Mouse (Mus musculus) cerebellum, adult 18-20 months (tissue): Measurements from ENCODE around the gene Prkci.

ENCODE experiments used
- DNase-seq, 2 experiments: peaks; one replicate each; pipeline ENCODE4 v3.0.0; 2021

Gene Prkci

DNA sequence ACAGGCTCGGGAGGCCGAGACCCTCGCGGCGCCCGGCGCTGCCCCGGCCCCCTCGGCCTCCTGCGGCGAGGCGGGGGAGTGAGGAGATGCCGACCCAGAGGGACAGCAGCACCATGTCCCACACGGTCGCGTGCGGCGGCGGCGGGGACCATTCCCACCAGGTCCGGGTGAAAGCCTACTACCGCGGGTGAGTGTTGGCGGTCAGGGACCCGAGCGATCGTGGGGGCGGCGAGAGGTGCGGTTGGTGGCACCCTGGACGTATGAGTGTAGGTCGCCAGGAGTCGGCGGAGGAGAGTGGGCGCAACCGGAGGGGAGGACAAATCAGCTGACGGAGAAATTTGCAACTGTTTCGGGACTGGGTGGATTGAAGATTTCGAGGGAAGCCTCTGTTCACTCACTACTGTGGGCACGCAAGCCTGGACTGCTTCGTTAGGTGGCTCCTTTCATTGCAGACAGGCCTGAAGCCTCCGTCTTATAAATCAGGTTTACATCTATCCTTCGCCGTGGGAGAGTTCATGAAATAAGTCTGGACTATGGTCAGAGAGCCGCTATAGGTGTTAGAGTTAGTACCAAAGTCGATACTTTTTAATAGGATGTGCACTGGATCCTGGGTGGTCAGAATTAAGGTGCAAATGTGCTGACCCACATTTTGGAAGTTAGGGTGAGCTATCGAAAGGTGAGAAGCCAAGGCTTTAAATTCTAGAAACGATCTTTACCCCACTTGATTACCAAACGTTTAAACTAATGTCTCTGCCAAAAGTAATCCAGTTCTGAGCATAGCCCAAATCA, 546 bp downstream of the Prkci start:
- no peak for DNase-seq

DNA sequence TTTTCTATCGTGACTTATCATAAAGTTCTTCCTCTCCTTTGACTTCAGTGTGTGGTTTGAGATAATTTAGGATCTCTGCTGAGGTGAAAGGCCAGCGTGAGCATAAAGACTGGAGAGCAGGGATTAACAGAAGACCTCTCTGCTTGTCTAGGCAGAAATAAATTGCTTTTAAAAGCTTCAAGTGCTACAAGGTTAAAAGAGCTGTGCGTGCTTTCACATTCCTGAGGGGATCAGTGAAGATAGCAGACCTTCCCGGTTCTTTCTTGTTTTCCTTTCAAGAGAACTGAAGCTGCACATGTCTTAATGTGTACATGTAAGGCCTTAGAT, 1.1 kb downstream of the Prkci start:
- no peak for DNase-seq

DNA sequence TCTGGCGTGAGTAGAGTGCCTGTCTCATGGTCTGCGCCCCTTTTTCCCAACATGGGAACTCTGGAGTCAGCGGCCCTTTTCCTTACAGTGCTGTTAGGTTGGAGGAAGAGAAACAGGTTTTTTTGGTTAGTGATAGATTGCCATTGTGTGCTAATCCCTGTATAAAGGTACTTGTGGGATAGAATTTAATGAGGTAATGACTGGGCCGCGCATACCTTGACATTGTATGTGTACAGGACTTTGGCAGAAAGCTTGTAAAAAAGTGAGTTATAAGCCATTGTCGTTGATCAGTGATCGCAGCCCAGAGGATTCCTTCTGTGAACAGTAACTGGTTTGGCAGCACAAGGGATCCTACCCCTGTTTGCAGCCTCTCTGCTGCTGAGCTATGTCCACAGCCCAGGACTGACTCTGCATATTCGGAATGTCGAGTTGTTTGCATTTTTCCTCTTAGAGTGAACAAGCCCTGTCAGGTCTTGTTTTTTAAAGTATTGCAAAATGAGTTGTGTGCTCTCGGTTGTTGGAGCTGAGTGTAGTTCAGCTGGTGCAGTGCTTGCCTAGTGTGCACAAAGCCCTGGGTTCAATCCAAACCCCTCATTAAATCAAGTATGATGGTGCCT, 4.0 kb downstream of the Prkci start:
- DNase-seq, result no peak

DNA sequence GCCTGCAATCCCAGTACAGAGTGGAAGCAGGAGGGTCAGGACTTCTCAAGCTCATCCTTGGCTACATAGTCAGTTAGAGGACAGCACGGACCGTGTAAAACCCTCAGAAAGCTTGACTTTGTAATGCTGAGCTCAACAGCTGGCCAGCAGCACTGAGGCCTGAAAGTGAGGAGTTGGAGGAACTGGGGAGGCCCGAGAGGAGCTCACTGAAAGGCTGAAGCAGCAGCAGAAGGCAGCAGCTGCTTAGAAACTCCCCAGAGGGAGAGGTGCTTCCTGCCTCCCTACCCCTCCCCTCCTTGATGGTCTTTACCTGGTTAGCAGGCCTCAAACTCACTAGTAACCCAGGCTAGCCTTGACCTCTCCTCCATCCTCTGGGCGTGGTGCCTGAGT, 4.5 kb downstream of the Prkci start:
- no peak for DNase-seq

DNA sequence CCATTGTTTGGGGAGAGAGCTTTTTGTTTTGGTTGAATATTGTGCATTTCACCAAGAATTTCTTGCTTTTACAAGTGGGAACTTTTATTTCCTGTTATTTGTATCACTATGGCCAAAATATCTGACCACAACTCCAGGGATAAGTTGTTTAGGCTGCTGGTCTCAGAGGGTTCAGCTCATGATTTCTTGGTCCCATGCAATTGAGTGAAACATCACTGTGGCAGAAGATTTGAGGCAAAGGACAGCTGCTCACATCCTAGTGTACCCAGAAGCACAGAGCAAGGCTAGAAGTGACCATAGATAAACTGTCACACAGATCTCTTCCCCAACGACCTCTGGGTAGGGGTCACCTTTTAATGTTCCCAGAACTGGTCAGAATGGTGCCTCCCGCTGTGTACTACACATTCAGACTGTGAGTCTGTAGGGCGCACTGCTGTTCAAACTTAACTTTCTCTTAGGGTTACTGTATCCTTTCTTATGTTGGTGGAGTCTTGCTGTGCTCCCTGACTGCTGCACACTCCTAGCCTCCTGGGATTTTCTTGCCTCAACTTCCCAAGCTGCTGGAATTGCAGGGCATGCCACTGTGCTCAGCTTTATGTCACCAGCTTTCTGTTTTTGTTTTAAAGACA, 5.6 kb downstream of the Prkci start:
- DNase-seq, result no peak

DNA sequence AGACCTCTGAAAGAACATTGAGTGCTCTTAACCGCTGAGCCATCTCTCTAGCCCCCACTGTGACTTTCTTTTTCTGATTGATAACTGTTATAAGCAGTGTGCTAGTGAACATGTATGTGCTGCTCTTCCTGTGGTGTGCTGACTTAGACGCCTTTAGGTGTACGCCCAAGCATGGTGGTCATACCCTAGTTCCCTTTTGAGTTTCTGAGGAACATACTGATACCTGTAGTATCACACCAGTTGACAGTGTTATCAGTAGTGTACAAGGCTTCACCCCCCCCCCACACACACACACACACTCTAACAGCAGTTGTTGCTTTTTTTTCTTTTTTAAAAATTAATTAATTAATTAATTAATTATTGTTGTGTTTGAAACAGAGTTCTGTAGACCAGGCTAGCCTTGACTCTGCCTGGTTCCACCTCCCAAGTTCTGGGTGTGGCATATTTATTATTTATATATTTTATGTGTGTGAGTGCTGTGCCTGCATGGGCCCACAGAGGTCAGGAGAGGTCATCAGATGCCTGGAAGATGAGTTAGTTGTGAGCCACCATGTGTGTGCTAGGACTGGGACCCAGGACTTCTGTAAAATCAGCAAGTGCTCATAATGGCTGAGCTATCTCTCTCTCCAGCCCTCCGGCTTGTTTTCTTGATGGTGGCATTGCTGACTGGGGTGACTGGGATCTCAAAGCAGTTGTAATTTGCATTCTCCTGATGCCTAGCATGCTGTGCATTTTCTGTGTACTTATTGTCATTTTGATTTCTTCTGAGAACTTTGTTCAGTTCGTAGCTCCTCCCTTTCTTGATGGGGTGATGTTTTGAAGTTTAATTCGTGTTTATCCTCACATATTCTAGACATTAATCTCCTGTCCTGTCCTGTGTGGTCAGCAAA, 9.0 kb downstream of the Prkci start:
- no peak for DNase-seq

DNA sequence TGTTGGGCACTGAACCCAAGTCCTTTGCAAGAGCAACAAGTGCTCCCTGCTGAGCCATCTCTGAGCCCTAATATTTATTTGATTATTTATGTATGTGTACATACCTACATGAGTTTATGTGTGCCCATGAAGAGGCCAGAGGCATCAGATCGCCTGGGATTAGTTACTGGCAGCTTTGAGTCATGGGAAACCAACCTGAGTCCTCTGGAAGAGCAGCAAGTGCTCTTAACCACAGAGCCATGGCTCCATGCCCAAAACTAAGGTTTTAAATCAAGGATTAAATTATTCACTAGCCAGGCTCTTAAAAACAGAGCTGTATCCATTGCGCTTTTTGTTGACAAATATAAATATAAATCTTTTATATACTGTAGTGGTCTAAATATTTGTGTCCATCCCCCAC, 18.8 kb downstream of the Prkci start:
- no peak for DNase-seq

DNA sequence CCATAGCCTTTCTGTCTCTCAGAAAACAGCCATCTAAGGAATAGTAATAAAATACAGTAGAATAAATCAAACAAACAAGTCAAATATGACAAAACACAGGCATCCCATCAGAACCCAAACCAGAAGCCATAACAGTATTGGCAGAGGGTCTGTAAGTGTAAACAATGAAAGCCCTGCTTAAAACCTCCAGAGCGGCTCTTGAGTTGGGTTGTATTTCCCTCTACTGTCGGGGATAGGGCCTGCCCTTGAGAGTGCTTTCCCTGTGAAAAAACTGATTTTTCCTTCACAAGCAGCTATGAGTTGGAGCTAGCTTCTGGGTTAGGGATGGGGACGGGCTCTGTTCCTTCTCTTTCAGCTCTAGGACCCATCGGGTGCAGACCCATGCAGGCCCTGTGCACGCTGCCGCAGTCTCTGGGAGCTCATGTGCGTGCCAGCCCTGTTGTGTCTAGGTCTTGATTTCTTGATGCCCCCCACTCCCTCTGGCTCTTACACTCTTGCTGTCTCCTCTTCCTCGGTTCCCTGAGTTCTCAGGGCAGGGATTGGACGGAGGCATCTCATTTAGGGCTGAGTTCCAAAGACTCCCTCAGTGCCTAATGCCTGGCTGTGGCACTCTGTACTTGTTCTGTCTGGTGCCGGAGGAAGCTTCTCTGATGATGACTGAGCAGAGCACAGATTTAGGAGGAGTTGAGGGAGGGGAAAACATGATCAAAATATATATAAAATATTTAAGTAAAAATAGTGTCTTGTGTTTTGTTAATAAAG, 20.3 kb downstream of the Prkci start:
- DNase-seq, result peak in 1 of 2 experiments; percentile 32

DNA sequence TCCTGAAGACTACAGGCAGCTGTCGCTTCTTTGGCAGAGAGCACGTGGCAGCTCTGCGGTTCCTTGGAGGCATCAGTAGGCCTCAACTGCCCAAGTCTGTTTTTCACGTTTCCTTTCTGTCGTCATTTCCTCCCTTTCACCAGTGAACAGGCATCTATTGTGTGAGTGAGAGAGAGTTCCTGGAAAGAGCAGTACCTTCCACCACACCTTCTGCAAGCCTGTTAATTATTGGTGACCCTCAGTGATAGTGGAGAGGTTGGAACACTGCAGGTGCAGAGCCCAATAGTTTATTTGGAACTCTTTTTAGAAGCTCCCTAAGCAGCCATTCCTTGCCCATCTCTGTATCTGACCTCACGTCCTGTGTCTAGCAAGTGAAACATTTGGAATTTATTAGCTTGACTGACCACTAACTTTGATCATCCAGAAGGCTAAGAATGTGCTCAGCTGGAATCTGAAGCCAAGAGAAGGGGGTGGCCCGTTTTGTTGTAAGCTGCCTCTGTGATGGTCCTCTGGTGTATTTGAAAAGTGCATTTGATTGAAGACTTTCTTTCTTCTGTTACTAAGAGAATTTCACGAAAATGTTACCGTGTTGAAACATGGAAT, 21.1 kb downstream of the Prkci start:
- no peak for DNase-seq

DNA sequence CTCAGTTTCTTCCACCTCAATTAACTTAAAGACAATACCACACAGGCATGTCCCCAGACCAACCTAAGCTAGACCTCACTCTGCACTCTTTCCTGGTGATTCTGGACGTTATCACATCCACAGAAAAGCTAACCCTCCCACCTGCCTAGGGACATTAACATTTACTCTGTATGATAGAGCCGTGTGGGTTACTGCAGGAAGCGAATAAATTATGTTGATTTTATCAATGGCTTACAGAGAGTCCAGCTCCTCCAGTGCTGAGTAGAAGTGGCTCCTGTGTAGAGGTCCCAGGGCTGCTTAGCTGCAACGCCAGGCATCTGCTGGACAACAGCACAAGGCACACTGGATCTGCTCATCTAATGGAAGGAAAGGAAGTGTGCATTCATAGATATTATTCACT, 22.1 kb downstream of the Prkci start:
- no peak for DNase-seq

DNA sequence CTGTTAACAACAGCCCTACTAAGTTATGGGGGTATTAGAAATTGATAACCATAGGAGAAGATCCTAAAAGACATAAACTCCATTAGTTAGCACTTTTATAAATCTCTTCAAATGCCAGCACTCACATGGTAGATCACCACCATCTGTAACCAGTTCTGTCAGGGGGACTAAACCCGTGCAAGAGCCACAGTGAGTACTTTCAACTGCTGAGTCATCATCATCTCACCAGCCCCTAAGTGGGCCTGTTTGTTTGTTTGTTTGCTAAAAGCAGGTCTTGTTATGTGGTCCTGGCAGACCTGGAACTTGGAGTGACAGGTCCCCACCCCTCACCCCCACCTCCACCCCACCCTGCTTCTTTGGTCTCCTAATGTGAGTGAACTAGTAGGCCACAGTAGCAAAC, 23.7 kb downstream of the Prkci start:
- DNase-seq, result no peak

DNA sequence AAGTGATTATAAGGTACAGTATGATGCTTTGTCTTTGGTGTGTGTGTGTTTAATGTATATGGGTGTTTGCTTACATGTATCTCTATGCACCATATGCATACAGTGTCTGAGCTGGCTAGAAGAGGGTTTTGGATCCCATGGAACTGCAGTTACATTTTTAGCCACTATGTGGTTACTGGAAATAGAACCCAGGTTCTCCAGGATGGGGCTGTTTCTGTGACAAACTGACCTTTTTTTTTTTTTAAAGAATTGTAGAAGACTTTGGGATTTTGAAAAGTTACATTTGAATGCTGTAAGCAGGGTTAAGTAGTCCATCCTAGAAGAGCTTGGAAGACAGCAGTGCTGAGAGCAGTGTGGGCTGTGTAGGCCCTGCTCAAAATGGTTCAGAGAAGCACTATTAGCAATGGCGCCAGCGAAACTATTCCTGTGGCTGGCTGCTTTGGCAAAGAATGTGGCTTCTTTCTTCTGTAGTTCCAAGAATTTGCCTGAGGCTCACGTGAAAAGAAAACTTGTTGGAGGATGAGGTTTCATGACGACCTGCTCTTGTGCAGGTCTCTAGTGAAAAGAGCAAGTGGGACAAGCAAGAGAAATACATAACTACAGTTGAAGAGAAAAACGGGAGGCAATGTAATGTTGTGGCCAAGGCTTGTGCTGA, 24.4 kb downstream of the Prkci start:
- no peak for DNase-seq

DNA sequence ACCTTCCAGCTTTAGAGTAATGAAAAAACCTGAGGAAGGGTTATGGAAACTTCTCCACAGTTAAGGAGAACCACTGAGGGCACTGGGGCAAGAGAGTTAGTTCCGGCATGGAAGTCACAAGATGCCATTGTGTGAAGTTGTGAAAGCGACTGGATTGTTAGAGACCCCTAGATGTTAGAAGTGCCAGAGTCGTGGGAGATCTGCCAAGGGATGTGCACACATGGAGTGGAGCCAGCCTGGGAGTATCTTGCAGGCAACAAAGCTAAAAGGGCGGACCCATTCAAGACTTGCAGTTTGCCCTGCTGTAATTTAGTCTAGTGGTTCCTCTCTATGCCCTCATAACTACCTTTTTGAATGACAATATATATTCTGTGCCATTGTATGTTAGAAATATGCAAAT, 25.1 kb downstream of the Prkci start:
- no peak for DNase-seq

DNA sequence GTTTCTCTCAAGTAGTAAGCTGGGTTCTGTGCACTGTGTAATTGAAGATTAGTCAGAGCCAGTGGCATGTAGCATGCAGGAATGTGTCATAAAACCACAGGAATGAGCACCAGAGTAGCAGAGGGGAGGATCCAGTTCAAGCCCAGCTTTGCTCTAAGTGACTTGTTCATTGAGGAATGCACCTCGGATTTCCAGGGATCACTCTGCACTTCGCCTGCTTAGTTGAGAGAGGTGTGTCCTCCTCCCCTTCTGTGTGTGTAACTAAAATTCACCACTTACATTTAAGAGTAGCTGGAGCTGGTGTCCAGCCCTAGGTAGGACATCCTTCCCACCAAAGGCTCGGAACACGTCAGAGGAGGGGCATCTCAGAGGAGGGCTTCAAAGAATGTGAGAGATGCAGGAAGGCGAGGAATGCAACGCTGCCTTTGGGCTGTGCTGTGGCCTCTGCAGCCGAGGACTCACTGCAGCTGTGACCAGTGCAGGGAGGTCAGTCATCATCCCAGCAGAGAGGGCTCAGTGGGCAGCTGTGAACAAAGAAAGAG, 27.4 kb downstream of the Prkci start:
- no peak for DNase-seq

DNA sequence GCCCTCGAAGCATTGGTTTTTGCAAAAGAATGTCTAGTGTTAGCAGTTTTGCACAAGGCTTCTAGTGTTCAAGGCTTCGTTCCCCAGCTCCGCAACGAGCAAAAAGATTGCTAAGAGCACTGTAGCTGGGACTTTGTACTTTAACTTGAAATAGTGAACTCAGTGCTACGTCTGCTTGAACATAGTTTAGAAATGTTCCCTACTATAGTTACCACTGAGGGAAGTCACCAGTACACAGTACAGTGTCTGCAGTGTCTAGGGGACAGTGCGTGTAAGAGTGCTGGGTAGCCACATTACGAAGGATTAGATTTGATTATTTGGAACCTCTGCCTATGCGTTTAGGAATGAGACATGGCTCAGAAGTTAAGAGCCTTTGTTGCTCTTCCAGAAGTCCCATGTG, 32.2 kb downstream of the Prkci start:
- no peak for DNase-seq

DNA sequence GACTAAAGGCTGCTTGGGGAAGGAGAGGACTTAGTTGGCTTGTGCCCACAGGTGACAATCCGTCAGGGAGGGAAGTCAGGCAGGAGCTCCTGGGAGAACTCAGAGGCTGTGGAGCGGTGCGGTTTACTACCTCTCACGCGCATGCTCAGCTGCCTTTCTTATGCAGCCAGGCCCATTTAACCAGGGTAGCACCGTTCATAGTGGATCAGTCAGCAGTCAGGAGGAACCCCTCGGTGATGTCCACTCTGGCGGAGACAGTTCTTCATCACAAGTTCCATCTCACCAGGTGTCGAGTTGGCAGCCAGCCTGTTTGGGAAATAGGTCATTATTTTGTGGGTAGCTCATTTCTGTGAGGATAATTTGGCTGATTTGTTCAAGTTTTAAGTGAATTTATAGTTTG, 36.1 kb downstream of the Prkci start:
- peak; percentile 66 to 72 for DNase-seq

DNA sequence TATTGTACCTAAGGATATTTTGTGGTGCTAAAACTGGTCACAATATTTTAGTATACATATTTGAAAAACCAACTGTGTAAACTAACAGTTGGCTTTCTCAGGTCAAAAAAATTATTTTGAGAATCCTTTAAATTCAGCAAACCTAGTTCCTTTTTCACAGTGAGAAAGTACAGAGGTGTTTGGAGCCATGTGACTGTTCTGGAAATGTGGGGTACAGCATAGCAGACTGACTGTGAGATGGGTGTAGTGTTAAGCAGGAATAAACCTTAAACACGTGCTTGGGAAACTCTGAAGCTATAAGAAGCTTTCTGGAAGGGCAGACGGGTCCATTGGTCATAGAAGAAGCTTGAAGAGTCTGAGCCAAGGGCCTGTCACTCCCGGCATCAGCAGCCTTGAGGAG, 38.1 kb downstream of the Prkci start:
- no peak for DNase-seq

DNA sequence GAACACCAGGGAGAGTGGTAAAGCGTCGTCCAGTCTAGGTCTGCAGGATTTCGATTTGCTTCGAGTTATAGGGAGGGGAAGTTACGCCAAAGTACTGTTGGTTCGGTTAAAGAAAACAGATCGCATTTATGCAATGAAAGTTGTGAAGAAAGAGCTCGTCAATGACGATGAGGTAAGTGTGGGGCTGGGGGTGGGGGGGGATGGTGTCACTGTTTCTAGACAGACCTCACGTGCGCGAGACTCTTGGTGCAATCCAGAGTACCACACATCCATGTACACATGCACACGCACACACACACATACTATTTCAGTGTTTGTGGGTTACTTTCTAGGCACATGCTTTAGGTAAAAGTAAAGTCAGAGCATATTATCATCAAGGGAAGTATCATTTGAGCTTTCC, 42.3 kb downstream of the Prkci start:
- no peak for DNase-seq

DNA sequence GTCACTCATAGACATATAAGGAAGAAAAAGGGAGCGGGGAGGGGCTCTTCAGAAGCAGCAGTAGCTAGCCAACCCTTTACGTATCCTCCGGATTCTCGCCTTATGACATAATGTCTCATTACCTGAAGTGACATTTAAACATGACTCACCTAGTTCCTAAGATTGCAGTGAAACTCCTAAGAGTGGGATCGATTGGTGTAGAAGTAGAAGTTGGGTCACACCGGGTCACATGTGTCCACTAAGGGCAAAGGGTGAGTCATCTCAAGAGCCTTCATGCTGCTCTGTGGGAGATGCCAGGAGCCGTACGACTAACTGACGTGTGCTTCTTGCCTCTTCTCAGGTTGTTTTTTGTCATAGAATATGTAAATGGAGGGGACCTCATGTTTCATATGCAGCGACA, 43.1 kb downstream of the Prkci start:
- DNase-seq, result no peak

DNA sequence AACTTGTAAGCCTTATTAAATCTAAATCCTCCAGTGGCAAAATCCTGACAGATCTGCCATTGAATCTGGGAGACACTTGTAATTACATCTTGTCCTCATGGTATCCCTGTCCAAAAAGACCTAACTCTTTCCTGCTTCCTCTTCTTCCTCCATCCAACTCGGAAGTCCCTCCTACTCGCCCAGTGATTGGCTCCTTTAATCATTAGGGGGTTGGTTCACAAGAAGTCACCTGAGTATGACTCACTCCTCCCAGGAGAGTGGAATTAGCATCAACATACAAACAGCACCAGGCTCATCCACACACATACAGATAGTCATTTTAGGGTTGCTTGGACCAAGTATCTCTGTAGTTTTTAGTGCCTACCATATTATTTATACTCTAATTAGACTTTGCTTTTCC, 47.4 kb downstream of the Prkci start:
- no peak for DNase-seq

DNA sequence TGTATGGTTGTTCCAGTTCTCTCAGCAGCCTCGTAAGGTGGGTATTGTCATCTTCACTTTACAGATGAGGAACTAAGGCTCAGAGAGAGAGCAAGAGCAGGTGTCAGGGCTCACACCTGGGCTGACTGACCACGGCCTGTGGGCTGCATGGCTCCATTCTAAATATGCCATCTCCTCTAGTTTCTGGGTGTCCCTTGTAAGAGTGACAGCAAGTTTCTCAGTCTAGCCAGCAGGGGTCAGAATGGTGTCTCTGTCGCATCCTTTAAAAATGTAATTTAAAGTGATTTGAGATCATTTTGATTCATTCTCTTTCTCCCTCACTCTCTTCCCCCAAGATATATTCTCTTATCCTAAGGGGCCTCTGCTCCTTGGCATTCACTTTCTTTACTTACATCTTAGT, 51.7 kb downstream of the Prkci start:
- DNase-seq, result no peak

DNA sequence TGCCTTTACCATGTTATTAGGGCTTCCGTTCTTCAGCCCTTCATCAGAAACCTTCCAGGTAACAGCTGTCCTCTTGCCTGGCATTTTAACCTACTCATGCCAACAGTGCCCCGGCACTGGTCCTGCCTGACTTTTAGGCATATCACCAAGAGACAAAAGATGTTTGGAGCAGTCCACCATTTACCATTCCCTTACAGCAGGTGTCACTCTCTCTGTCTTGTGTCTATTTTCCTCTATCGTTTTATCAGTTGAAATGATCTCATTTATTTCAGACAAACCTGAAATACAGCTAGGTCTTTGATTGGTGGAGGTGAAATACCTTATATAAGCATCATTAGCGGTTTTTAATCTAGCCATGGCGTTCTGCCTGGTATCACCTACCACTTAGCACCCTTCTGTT, 53.5 kb downstream of the Prkci start:
- DNase-seq, result no peak
